Mouse (Mus musculus) embryonic facial prominence, embryonic 12.5 days (tissue): ENCODE results near the gene Hmgxb4. TPM values are rescaled to one million over a fixed set of nuclear protein-coding genes. Genes with fewer than 3 reads are reported as not detected.

ENCODE experiments used
- ATAC-seq: fragments of 200-750 bp; cut with Nextera tagmentation; 2 replicates; pipeline ENCODE4 v1.8.0; 2017; ENCODE audit not compliant: insufficient number of reproducible peaks, insufficient read depth, low FRiP score, low TSS enrichment
- H3K27ac ChIP-seq: fragments of 300-500 bp; sonication (generic); 2 replicates; pipeline ENCODE4 v1.5.1; 2016; ENCODE audit warnings: mild to moderate bottlenecking
- H3K27me3 ChIP-seq: fragments of 300-500 bp; sonication (generic); 2 replicates; pipeline ENCODE4 v1.6.1; 2016; ENCODE audit warnings: mild to moderate bottlenecking, moderate library complexity
- H3K36me3 ChIP-seq: fragments of 300-500 bp; sonication (generic); 2 replicates; pipeline ENCODE4 v1.6.1; 2016; ENCODE audit warnings: mild to moderate bottlenecking
- H3K4me1 ChIP-seq: fragments of 300-500 bp; sonication (generic); 2 replicates; pipeline ENCODE4 v1.6.1; 2016
- H3K4me2 ChIP-seq: fragments of 300-500 bp; sonication (generic); replicated peaks from 2 replicates; pipeline ENCODE4 v1.6.1; 2016; ENCODE audit warnings: mild to moderate bottlenecking, moderate library complexity
- H3K4me3 ChIP-seq: fragments of 300-500 bp; sonication (generic); 2 replicates; pipeline ENCODE4 v1.5.1; 2016; ENCODE audit warnings: mild to moderate bottlenecking
- H3K9ac ChIP-seq: fragments of 300-500 bp; sonication (generic); 2 replicates; pipeline ENCODE4 v1.6.1; 2016; ENCODE audit warnings: mild to moderate bottlenecking, moderate library complexity
- H3K9me3 ChIP-seq: fragments of 300-500 bp; sonication (generic); 2 replicates; pipeline ENCODE4 v1.6.1; 2016; ENCODE audit warnings: mild to moderate bottlenecking, moderate library complexity
- WGBS: fragments of 180-500 bp; shearing (Covaris S2); methylation state at CpG from one replicate; pipeline ENCODE4 v1.1.7; 2016; 5-methylcytosine and 5-hydroxymethylcytosine counted together
- polyA plus RNA-seq: library from polyadenylated mRNA; unstranded; fragments of >200 nt; fragmentation: Nextera tagmentation; extraction: Ambion mirVana; gene quantifications from 2 replicates; pipeline ENCODE4 v1.2.1, GENCODE M21; 2016

Hmgxb4 gene
- polyA plus RNA-seq, 1 experiment from 2014 or later, result 50.8 TPM

GRCm38 (mm10) chr8:75046303-75046702 is 53.1 kb downstream of the Hmgxb4 start:
- no peak overlapping the region for H3K4me2 ChIP-seq
- 72% methylated on average over 1 of the region's 1 CpGs for WGBS
- H3K36me3 ChIP-seq, result peaks cover 4% of the 10 kb centered on the region; the same call in 1 of the 2 replicates
- H3K4me3 ChIP-seq, result no peak overlapping the region
- no peaks in the 10 kb centered on the region for H3K4me1 ChIP-seq
- no peaks in the 10 kb centered on the region for H3K27me3 ChIP-seq
- no peaks in the 10 kb centered on the region for H3K9me3 ChIP-seq
- ATAC-seq, result no peak
- no peak overlapping the region for H3K9ac ChIP-seq
- H3K27ac ChIP-seq, result no peak overlapping the region

GRCm38 (mm10) chr8:75047784-75048183 is 54.6 kb downstream of the Hmgxb4 start:
- no peak for ATAC-seq
- Histone ChIP-seq H3K27me3 (no peaks in the 10 kb centered on the region), H3K4me1 (no peaks in the 10 kb centered on the region), H3K4me3 (no peak overlapping the region), H3K36me3 (peaks cover 4% of the 10 kb centered on the region; the same call in 1 of the 2 replicates), H3K27ac (no peak overlapping the region), H3K9me3 (no peaks in the 10 kb centered on the region), H3K9ac (no peak overlapping the region), H3K4me2 (no peak overlapping the region)
- WGBS, result 89% methylated on average over 3 of the region's 3 CpGs

- Histone ChIP-seq H3K4me3 (no peak overlapping the region), H3K9me3 (no peaks in the 10 kb centered on the region), H3K27ac (no peak overlapping the region), H3K36me3 (peaks cover 16% of the 10 kb centered on the region; the same call in 1 of the 2 replicates), H3K9ac (no peak overlapping the region), H3K4me2 (no peak overlapping the region), H3K4me1 (no peaks in the 10 kb centered on the region), H3K27me3 (no peaks in the 10 kb centered on the region)
- no peak for ATAC-seq
- 89% methylated on average over 4 of the region's 4 CpGs for WGBS
These were observed 60.2 kb downstream of the Hmgxb4 start for GRCm38 (mm10) chr8:75053342-75053741.

- WGBS, result 100% methylated on average over 2 of the region's 2 CpGs
- H3K4me3 ChIP-seq, result no peak overlapping the region
These were observed 62.5 kb downstream of the Hmgxb4 start for GRCm38 (mm10) chr8:75055673-75056072.

GRCm38 (mm10) chr8:75060022-75060421 is 66.9 kb downstream of the Hmgxb4 start:
- no peaks in the 10 kb centered on the region for H3K9me3 ChIP-seq
- H3K4me1 ChIP-seq, result no peaks in the 10 kb centered on the region
- no peak for ATAC-seq
- no peak overlapping the region for H3K4me3 ChIP-seq
- no peaks in the 10 kb centered on the region for H3K27me3 ChIP-seq
- no peak overlapping the region for H3K27ac ChIP-seq
- 74% methylated on average over 6 of the region's 6 CpGs for WGBS
- peaks cover 22% of the 10 kb centered on the region; the same call in 1 of the 2 replicates for H3K36me3 ChIP-seq
- no peak overlapping the region for H3K4me2 ChIP-seq
- H3K9ac ChIP-seq, result no peak overlapping the region

More at GRCm38 (mm10) chr8:75055673-75056072, 62.5 kb downstream of the Hmgxb4 start:
- no peak overlapping the region for H3K9ac ChIP-seq
- no peaks in the 10 kb centered on the region for H3K4me1 ChIP-seq
- no peak for ATAC-seq
- no peaks in the 10 kb centered on the region for H3K9me3 ChIP-seq
- H3K27me3 ChIP-seq, result no peaks in the 10 kb centered on the region
- 0 out of 2 replicates have a peak, but pooled peaks cover 12% of the 10 kb centered on the region for H3K36me3 ChIP-seq
- H3K27ac ChIP-seq, result no peak overlapping the region
- no peak overlapping the region for H3K4me2 ChIP-seq

GRCm38 (mm10) chr8:75060815-75061214 is 67.7 kb downstream of the Hmgxb4 start:
- no peaks in the 10 kb centered on the region for H3K4me1 ChIP-seq
- no peak overlapping the region for H3K4me3 ChIP-seq
- no peak overlapping the region for H3K4me2 ChIP-seq
- no peaks in the 10 kb centered on the region for H3K27me3 ChIP-seq
- ATAC-seq, result no peak
- WGBS, result 71% methylated on average over 2 of the region's 2 CpGs
- no peaks in the 10 kb centered on the region for H3K9me3 ChIP-seq
- H3K36me3 ChIP-seq, result peaks cover 29% of the 10 kb centered on the region; the same call in 1 of the 2 replicates
- H3K27ac ChIP-seq, result no peak overlapping the region
- H3K9ac ChIP-seq, result no peak overlapping the region

GRCm38 (mm10) chr8:75063290-75063689 is 70.1 kb downstream of the Hmgxb4 start:
- H3K4me1 ChIP-seq, result no peaks in the 10 kb centered on the region
- no peaks in the 10 kb centered on the region for H3K27me3 ChIP-seq
- H3K36me3 ChIP-seq, result peaks cover 21% of the 10 kb centered on the region; the same call in 1 of the 2 replicates
- no peak for ATAC-seq
- no peak overlapping the region for H3K4me3 ChIP-seq
- no peak overlapping the region for H3K9ac ChIP-seq
- no peak overlapping the region for H3K4me2 ChIP-seq
- H3K27ac ChIP-seq, result no peak overlapping the region
- WGBS, result 46% methylated on average over 3 of the region's 3 CpGs
- H3K9me3 ChIP-seq, result no peaks in the 10 kb centered on the region

GRCm38 (mm10) chr8:75064790-75065189 is 71.6 kb downstream of the Hmgxb4 start:
- Histone ChIP-seq H3K9me3 (no peaks in the 10 kb centered on the region), H3K4me2 (no peak overlapping the region), H3K36me3 (peaks cover 21% of the 10 kb centered on the region; the same call in 1 of the 2 replicates), H3K27ac (no peak overlapping the region), H3K27me3 (no peaks in the 10 kb centered on the region), H3K9ac (no peak overlapping the region), H3K4me3 (no peak overlapping the region), H3K4me1 (no peaks in the 10 kb centered on the region)
- no peak for ATAC-seq
- 90% methylated on average over 3 of the region's 3 CpGs for WGBS

- WGBS, result 77% methylated on average over 6 of the region's 6 CpGs
- no peaks in the 10 kb centered on the region for H3K27me3 ChIP-seq
- peaks cover 21% of the 10 kb centered on the region; the same call in 1 of the 2 replicates for H3K36me3 ChIP-seq
- no peaks in the 10 kb centered on the region for H3K9me3 ChIP-seq
- H3K4me2 ChIP-seq, result no peak overlapping the region
- no peak overlapping the region for H3K4me3 ChIP-seq
- no peak for ATAC-seq
- H3K9ac ChIP-seq, result no peak overlapping the region
- H3K27ac ChIP-seq, result no peak overlapping the region
- H3K4me1 ChIP-seq, result no peaks in the 10 kb centered on the region
These were observed 74.1 kb downstream of the Hmgxb4 start for GRCm38 (mm10) chr8:75067287-75067686.

- no peaks in the 10 kb centered on the region for H3K27me3 ChIP-seq
These were observed 77.1 kb downstream of the Hmgxb4 start for GRCm38 (mm10) chr8:75070297-75070696.

GRCm38 (mm10) chr8:75071627-75072346 is 78.6 kb downstream of the Hmgxb4 start:
- Histone ChIP-seq H3K36me3 (0 out of 2 replicates have a peak, but pooled peaks cover 4% of the 10 kb centered on the region), H3K4me2 (no peak overlapping the region), H3K4me1 (no peaks in the 10 kb centered on the region), H3K9me3 (no peaks in the 10 kb centered on the region), H3K9ac (no peak overlapping the region), H3K27ac (no peak overlapping the region), H3K4me3 (no peak overlapping the region), H3K27me3 (no peaks in the 10 kb centered on the region)
- 27% methylated on average over 4 of the region's 4 CpGs for WGBS
- ATAC-seq, result peak; percentile 77

More at GRCm38 (mm10) chr8:75070297-75070696, 77.1 kb downstream of the Hmgxb4 start:
- H3K4me2 ChIP-seq, result no peak overlapping the region
- H3K9ac ChIP-seq, result no peak overlapping the region
- H3K36me3 ChIP-seq, result 0 out of 2 replicates have a peak, but pooled peaks cover 9% of the 10 kb centered on the region
- ATAC-seq, result no peak
- H3K4me1 ChIP-seq, result no peaks in the 10 kb centered on the region
- WGBS, result 73% methylated on average over 1 of the region's 1 CpGs
- H3K9me3 ChIP-seq, result no peaks in the 10 kb centered on the region
- H3K27ac ChIP-seq, result no peak overlapping the region
- no peak overlapping the region for H3K4me3 ChIP-seq

- 90% methylated on average over 1 of the region's 1 CpGs for WGBS
- Histone ChIP-seq H3K9me3 (no peaks in the 10 kb centered on the region), H3K9ac (no peak overlapping the region), H3K27ac (no peak overlapping the region), H3K4me1 (no peaks in the 10 kb centered on the region), H3K36me3 (no peaks in the 10 kb centered on the region), H3K4me3 (no peak overlapping the region), H3K27me3 (no peaks in the 10 kb centered on the region), H3K4me2 (no peak overlapping the region)
- ATAC-seq, result no peak
These were observed 81.7 kb downstream of the Hmgxb4 start for GRCm38 (mm10) chr8:75074876-75075275.
